Mouse (Mus musculus): ENCODE data around the gene Mbtd1. TPM values are rescaled to one million over a fixed set of nuclear protein-coding genes. Genes with fewer than 3 reads are reported as not detected.

Gene Mbtd1
- total RNA-seq (2014; rRNA removed; ENCODE audit: low replicate concordance), result 9.6 and 14.1 TPM in 2 replicates
- 10.7 and 10.8 TPM in 2 replicates for polyA plus RNA-seq (2015; fragmentation: Nextera tagmentation; extraction: Ambion mirVana)

DNA sequence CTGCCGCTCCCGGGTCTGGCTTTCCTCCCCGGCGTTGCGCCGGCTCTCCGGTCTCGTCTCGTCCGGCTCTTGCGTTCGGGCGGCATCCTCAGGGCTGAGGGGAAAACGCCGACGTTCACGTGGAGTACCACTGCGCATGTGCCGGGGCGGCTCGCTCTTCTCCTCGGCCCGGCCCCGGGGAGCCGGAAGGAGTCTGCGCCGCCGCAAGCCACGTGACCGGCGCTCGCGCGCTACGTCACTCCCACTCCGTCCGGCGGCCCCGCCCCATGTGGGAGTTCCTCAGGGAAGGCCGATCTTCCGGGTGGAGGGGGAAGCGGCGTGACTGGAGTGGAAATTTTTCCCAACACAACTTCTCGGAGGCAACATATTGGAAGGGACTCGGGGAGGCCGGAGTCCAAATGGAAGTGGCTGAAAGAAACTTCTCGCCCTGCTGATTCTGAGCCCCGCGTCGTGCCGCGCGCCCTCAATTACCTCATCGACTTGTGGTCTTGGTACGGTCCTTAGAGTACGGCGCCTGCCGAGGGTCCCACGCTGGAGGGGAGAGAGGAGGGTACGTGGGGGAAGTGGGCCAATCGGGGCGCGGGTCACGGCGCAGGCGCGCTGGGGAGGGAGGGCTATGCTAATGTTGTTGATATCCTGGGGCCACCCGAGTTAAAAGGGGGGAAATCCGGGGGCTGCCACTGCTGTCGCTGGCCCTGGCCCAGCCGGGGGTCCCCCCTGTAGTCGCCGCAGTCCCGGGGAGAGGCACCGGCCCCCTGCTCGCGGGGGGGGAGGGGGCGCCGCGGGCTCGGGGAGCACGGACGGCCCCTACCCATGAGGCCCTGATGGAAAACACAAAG lies at the start of gene Mbtd1, which contains the start of gene Utp18:
Gene Mbtd1 (plus strand): TSS at position 281 of the 839 bp plus-strand sequence.
Gene Utp18 (minus strand): TSS at position 195 of the 839 bp plus-strand sequence.
- Histone ChIP-seq H3K9me3 (replicated peaks; ENCODE audit: control insufficient read depth, low read length) (no peaks in the 10 kb centered on the region), H3K4me3 (ENCODE audit: low read depth, low read length) (peak within 1 kb of the TSS; percentile 100), H3K27ac (ENCODE audit: low read depth) (peak within 1 kb of the TSS; percentile 99), H3K9ac (replicated peaks; ENCODE audit: low read depth, low read length) (peak within 1 kb of the TSS; percentile 98), H3K36me3 (replicated peaks; ENCODE audit: control insufficient read depth, insufficient read depth, low read length) (peaks cover 7% of the 10 kb centered on the region; the same call in 1 of the 2 replicates), H3K4me1 (ENCODE audit: control insufficient read depth, insufficient read depth) (peaks cover 15% of the 10 kb centered on the region; the same call in 1 of the 2 replicates), H3K27me3 (ENCODE audit: control insufficient read depth, insufficient read depth, low read length) (no peaks in the 10 kb centered on the region), H3K4me2 (ENCODE audit: low read depth, low read length) (peak within 1 kb of the TSS; percentile 94)
- DNase-seq (ENCODE audit: low spot score), result peak; percentile 97
- peak; percentile 97 for ATAC-seq (ENCODE audit: insufficient read depth, low read depth)
- under 1% methylated on average over 54 of the region's 83 CpGs for WGBS
- peak; percentile 78; the same call in 1 of the 2 replicates for TF ChIP-seq EP300 (IDR thresholded peaks at IDR 0.05; ENCODE audit: low read depth)
- TF ChIP-seq CTCF (IDR thresholded peaks at IDR 0.05; ENCODE audit: low read depth), result no peak

DNA sequence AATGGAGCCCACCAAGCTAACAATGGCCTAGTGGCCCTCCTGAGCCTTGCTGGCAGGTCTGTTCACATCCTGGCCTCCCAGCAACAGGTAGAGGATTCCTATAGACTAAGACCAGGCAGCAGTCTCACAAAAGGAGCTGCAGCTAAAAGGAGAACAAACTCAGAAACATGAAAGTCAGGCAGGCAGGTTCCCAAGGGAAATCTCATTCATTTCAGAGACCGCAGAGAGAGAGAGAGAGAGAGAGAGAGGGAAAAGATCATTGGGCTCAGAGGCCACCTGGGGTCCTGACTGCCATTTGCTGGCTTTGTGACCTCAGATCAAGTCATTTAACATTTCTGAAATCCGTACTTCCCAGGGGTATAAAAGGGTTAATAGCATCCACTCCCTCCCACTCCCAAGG lies 38.3 kb upstream of the Mbtd1 start:
- no peak for ATAC-seq (ENCODE audit: insufficient read depth, low read depth)
- WGBS, result 31% methylated on average over 2 of the region's 2 CpGs
- TF ChIP-seq CTCF (IDR thresholded peaks at IDR 0.05; ENCODE audit: low read depth) (no peak), EP300 (IDR thresholded peaks at IDR 0.05; ENCODE audit: low read depth) (no peak)
- no peak overlapping the region for H3K4me2 ChIP-seq (ENCODE audit: low read depth, low read length)
- H3K4me1 ChIP-seq (ENCODE audit: control insufficient read depth, insufficient read depth), result no peaks in the 10 kb centered on the region
- H3K36me3 ChIP-seq (replicated peaks; ENCODE audit: control insufficient read depth, insufficient read depth, low read length), result no peaks in the 10 kb centered on the region
- no peaks in the 10 kb centered on the region for H3K27me3 ChIP-seq (ENCODE audit: control insufficient read depth, insufficient read depth, low read length)
- H3K9me3 ChIP-seq (replicated peaks; ENCODE audit: control insufficient read depth, low read length), result no peaks in the 10 kb centered on the region
- no peak for DNase-seq (ENCODE audit: low spot score)
- no peak overlapping the region for H3K9ac ChIP-seq (replicated peaks; ENCODE audit: low read depth, low read length)
- H3K27ac ChIP-seq (ENCODE audit: low read depth), result no peak overlapping the region
- no peak overlapping the region for H3K4me3 ChIP-seq (ENCODE audit: low read depth, low read length)

DNA sequence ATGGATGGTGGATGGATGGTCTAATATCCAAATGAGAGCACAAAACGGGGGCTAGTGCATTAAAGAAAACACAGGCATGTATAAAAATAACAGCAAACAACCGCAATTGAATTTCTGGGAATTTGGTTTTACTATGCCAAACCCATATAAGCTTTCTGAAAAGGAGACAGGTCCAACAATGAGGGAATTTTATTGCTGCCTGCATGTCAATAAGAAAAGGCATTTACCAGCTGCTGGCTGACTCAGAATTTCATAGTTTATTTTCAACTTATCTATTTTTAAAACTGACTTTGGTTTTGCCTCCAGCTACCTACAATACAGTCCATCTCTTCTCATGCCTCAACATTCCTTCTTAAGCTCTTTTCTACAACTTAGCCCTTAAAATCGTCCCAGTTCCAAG lies 33.1 kb upstream of the Mbtd1 start:
- H3K9ac ChIP-seq (replicated peaks; ENCODE audit: low read depth, low read length), result no peak overlapping the region
- DNase-seq (ENCODE audit: low spot score) (no peak), ATAC-seq (ENCODE audit: insufficient read depth, low read depth) (no peak)
- no peaks in the 10 kb centered on the region for H3K36me3 ChIP-seq (replicated peaks; ENCODE audit: control insufficient read depth, insufficient read depth, low read length)
- no peak overlapping the region for H3K27ac ChIP-seq (ENCODE audit: low read depth)
- H3K4me2 ChIP-seq (ENCODE audit: low read depth, low read length), result no peak overlapping the region
- H3K4me1 ChIP-seq (ENCODE audit: control insufficient read depth, insufficient read depth), result no peaks in the 10 kb centered on the region
- no peak overlapping the region for H3K4me3 ChIP-seq (ENCODE audit: low read depth, low read length)
- H3K9me3 ChIP-seq (replicated peaks; ENCODE audit: control insufficient read depth, low read length), result no peaks in the 10 kb centered on the region
- 68% methylated on average over 3 of the region's 3 CpGs for WGBS
- no peaks in the 10 kb centered on the region for H3K27me3 ChIP-seq (ENCODE audit: control insufficient read depth, insufficient read depth, low read length)
- no peak for TF ChIP-seq CTCF (IDR thresholded peaks at IDR 0.05; ENCODE audit: low read depth)
- TF ChIP-seq EP300 (IDR thresholded peaks at IDR 0.05; ENCODE audit: low read depth), result no peak

DNA sequence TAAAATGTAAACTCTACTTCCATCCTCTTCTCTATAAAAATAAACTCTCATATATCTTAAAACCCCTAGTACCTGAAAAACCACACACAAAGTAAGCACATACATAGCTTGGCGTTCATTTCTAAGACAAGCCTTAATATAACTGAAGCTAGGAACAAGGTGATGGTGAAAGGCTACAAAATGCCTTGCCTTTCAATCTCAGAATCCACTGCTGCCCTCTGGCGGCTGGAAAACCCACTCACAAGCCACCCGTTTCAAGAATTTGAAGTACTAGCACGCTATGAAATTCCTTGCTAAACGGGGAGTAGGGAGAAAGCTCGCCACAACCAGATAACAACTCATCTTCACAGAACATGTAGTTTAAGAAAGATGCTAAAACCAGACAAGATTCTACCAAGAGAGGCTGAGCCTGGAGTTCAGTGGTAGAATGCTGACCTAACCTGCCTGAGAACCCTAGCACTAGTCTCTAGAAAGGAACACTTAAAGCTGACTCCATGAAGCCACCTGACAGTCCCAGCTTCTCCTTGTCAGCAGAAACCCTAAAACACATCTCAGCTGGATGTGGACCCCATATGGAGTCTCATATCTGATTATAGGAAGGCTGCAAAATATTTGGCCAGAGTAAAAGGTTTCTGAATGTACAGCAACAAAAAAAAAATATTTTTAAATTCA lies 29.2 kb upstream of the Mbtd1 start:
- no peak overlapping the region for H3K4me2 ChIP-seq (ENCODE audit: low read depth, low read length)
- no peaks in the 10 kb centered on the region for H3K27me3 ChIP-seq (ENCODE audit: control insufficient read depth, insufficient read depth, low read length)
- H3K9ac ChIP-seq (replicated peaks; ENCODE audit: low read depth, low read length), result no peak overlapping the region
- H3K36me3 ChIP-seq (replicated peaks; ENCODE audit: control insufficient read depth, insufficient read depth, low read length), result peaks cover 12% of the 10 kb centered on the region
- H3K9me3 ChIP-seq (replicated peaks; ENCODE audit: control insufficient read depth, low read length), result no peaks in the 10 kb centered on the region
- TF ChIP-seq EP300 (IDR thresholded peaks at IDR 0.05; ENCODE audit: low read depth), result no peak
- peak; percentile 78 for TF ChIP-seq CTCF (IDR thresholded peaks at IDR 0.05; ENCODE audit: low read depth)
- H3K27ac ChIP-seq (ENCODE audit: low read depth), result no peak overlapping the region
- ATAC-seq (ENCODE audit: insufficient read depth, low read depth) (0 out of 2 replicates have a peak, but pooled peaks have one; percentile 41), DNase-seq (ENCODE audit: low spot score) (peak; percentile 69)
- H3K4me1 ChIP-seq (ENCODE audit: control insufficient read depth, insufficient read depth), result no peaks in the 10 kb centered on the region
- H3K4me3 ChIP-seq (ENCODE audit: low read depth, low read length), result no peak overlapping the region
- 4% methylated on average over 6 of the region's 6 CpGs for WGBS

DNA sequence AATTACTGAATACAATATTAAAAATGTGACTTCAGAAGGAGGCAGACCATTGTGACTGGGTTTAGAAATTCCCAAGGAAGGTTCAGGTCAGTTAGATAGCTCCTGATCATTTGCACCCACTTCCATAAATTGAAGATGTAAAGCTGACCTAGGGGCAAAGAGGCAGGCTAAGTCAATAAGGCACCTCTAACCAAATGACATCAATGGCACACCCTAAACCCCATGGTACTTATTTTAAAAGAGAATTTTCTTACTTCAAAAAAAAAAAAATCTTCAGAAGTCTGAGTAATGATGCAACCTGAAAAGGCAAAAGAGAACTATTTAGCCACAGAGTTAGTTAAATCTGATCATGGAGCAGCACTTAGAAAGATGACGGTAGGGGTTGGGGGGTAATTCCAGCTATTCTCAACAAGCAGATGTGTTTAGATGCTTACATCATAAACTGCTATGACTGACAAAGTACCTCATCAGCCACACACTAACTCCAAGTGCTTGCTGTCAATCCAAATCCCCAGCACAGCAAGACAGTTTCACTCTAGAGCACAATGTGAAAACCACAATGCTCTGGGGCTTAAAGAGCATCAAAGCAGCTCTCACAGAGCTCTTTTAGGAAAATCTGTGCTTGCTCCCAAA lies 25.0 kb upstream of the Mbtd1 start:
- TF ChIP-seq CTCF (IDR thresholded peaks at IDR 0.05; ENCODE audit: low read depth), result no peak
- TF ChIP-seq EP300 (IDR thresholded peaks at IDR 0.05; ENCODE audit: low read depth), result no peak
- no peaks in the 10 kb centered on the region for H3K4me1 ChIP-seq (ENCODE audit: control insufficient read depth, insufficient read depth)
- H3K9ac ChIP-seq (replicated peaks; ENCODE audit: low read depth, low read length), result no peak overlapping the region
- DNase-seq (ENCODE audit: low spot score) (no peak), ATAC-seq (ENCODE audit: insufficient read depth, low read depth) (no peak)
- no peaks in the 10 kb centered on the region for H3K9me3 ChIP-seq (replicated peaks; ENCODE audit: control insufficient read depth, low read length)
- H3K27ac ChIP-seq (ENCODE audit: low read depth), result peak overlapping the region; percentile 23; the same call in 1 of the 2 replicates
- no peak overlapping the region for H3K4me3 ChIP-seq (ENCODE audit: low read depth, low read length)
- H3K4me2 ChIP-seq (ENCODE audit: low read depth, low read length), result no peak overlapping the region
- WGBS, result 86% methylated on average over 1 of the region's 1 CpGs
- peaks cover 28% of the 10 kb centered on the region for H3K36me3 ChIP-seq (replicated peaks; ENCODE audit: control insufficient read depth, insufficient read depth, low read length)
- no peaks in the 10 kb centered on the region for H3K27me3 ChIP-seq (ENCODE audit: control insufficient read depth, insufficient read depth, low read length)

Data from heart, postnatal 0 days (tissue).